Mouse (Mus musculus) CH12.LX (cell line): ENCODE results near the gene Pcsk6. TPM values are rescaled to one million over a fixed set of nuclear protein-coding genes. Genes with fewer than 3 reads are reported as not detected.

Experiments
- DNase-seq: peaks from one replicate; pipeline ENCODE4 v3.0.0-alpha.2; 2013; ENCODE audit errors: extremely low read depth
- H3K27ac ChIP-seq: 2 replicates; pipeline ENCODE4 v1.5.1; 2012; ENCODE audit warnings: low read depth, mild to moderate bottlenecking, control low read depth, moderate library complexity; ENCODE audit not compliant: insufficient read depth
- H3K27me3 ChIP-seq: replicated peaks from 2 replicates; pipeline ENCODE3; 2012; ENCODE audit warnings: inconsistent platforms
- H3K36me3 ChIP-seq, 2 experiments: replicated peaks in 1 of 2; 2 replicates each; pipeline versions ENCODE3 to v1.6.1; 2012; ENCODE audit warnings: inconsistent platforms in 1 of 2, low read length in 1 of 2, mild to moderate bottlenecking in 1 of 2, mixed read lengths in 1 of 2, moderate library complexity in 1 of 2; ENCODE audit not compliant: control insufficient read depth in 1 of 2, insufficient read depth in 1 of 2
- H3K4me1 ChIP-seq, 2 experiments: 2 replicates each; pipeline ENCODE4 v1.6.1; 2012; ENCODE audit warnings: inconsistent platforms in 1 of 2, moderate library complexity in 1 of 2; ENCODE audit not compliant: insufficient read depth in 2 of 2, control insufficient read depth in 1 of 2
- H3K4me2 ChIP-seq: 2 replicates; pipeline ENCODE4 v1.6.1; 2012; ENCODE audit warnings: low read depth, mild to moderate bottlenecking, control low read depth; ENCODE audit not compliant: poor library complexity, insufficient read depth, severe bottlenecking
- H3K4me3 ChIP-seq, 3 experiments: fragments of 150-350 bp in 1 of 3; sonication (generic) in 1 of 3; replicated peaks in 1 of 3; 2 replicates each; pipeline versions ENCODE3 to v1.5.1; 2011 to 2012; ENCODE audit warnings: low read depth in 2 of 3, low read length in 2 of 3, mild to moderate bottlenecking in 2 of 3, moderate library complexity in 2 of 3, control low read depth in 1 of 3, improper control_type of control experiment in 1 of 3, inconsistent platforms in 1 of 3, mixed read lengths in 1 of 3; ENCODE audit not compliant: poor library complexity in 1 of 3
- H3K79me2 ChIP-seq: replicated peaks from 2 replicates; pipeline ENCODE4 v1.6.1; 2012; ENCODE audit warnings: mild to moderate bottlenecking, moderate library complexity; ENCODE audit not compliant: control insufficient read depth, poor library complexity, insufficient read depth, severe bottlenecking; ENCODE audit errors: extremely low read depth
- H3K9ac ChIP-seq: 2 replicates; pipeline ENCODE4 v1.6.1; 2012; ENCODE audit warnings: low read depth, mild to moderate bottlenecking, control low read depth, moderate library complexity; ENCODE audit not compliant: insufficient read depth
- H3K9me3 ChIP-seq: replicated peaks from 2 replicates; pipeline ENCODE3; 2012; ENCODE audit warnings: low read length, inconsistent platforms, mixed read lengths
- BHLHE40 ChIP-seq: IDR thresholded peaks from 2 replicates; pipeline ENCODE4 v1.6.1; 2011; ENCODE audit warnings: mild to moderate bottlenecking, low read depth, low read length, improper control_type of control experiment
- CHD1 ChIP-seq: IDR thresholded peaks from 2 replicates; pipeline ENCODE4 v1.6.1; 2012; ENCODE audit warnings: low read depth, low read length, improper control_type of control experiment, inconsistent platforms
- CHD2 ChIP-seq: IDR thresholded peaks from 2 replicates; pipeline ENCODE4 v1.6.1; 2011; ENCODE audit warnings: low read length, improper control_type of control experiment
- E2F4 ChIP-seq: IDR thresholded peaks from 2 replicates; pipeline ENCODE4 v1.6.1; 2011; ENCODE audit warnings: low read depth, low read length, improper control_type of control experiment; ENCODE audit not compliant: insufficient replicate concordance
- ELF1 ChIP-seq: IDR thresholded peaks from 2 replicates; pipeline ENCODE4 v1.6.1; 2014; ENCODE audit warnings: low read depth, mild to moderate bottlenecking, inconsistent platforms, low read length, improper control_type of control experiment
- IRF4 ChIP-seq: IDR thresholded peaks from 2 replicates; pipeline ENCODE4 v1.6.1; 2014; ENCODE audit warnings: low read depth, mild to moderate bottlenecking, inconsistent platforms, low read length, improper control_type of control experiment
- JUN ChIP-seq: IDR thresholded peaks from 2 replicates; pipeline ENCODE4 v1.6.1; 2011; ENCODE audit warnings: low read depth, mild to moderate bottlenecking, low read length, improper control_type of control experiment, moderate library complexity; ENCODE audit not compliant: insufficient read depth
- JUND ChIP-seq: conservative IDR thresholded peaks from 2 replicates; pipeline ENCODE4 v1.6.1; 2011; ENCODE audit warnings: low read depth, low read length, improper control_type of control experiment
- MAZ ChIP-seq: IDR thresholded peaks from 2 replicates; pipeline ENCODE4 v1.6.1; 2012; ENCODE audit warnings: low read depth, mild to moderate bottlenecking, inconsistent platforms, low read length, improper control_type of control experiment, moderate library complexity
- MEF2A ChIP-seq: IDR thresholded peaks from 2 replicates; pipeline ENCODE4 v1.6.1; 2014; ENCODE audit warnings: low read depth, mild to moderate bottlenecking, inconsistent platforms, low read length, improper control_type of control experiment, borderline replicate concordance
- POLR2AphosphoS2 ChIP-seq: IDR thresholded peaks from 2 replicates; pipeline ENCODE4 v1.6.1; 2011; ENCODE audit warnings: low read depth, low read length, improper control_type of control experiment
- RCOR1 ChIP-seq: conservative IDR thresholded peaks from 2 replicates; pipeline ENCODE4 v1.6.1; 2012; ENCODE audit warnings: low read depth, mild to moderate bottlenecking, inconsistent platforms, low read length, improper control_type of control experiment
- SMC3 ChIP-seq: IDR thresholded peaks from 2 replicates; pipeline ENCODE4 v1.6.1; 2011; ENCODE audit warnings: low read depth, low read length, improper control_type of control experiment
- UBTF ChIP-seq: IDR thresholded peaks from 2 replicates; pipeline ENCODE4 v1.6.1; 2012; ENCODE audit warnings: low read depth, mild to moderate bottlenecking, inconsistent platforms, low read length, improper control_type of control experiment, moderate library complexity
- ZC3H11A ChIP-seq: IDR thresholded peaks from 2 replicates; pipeline ENCODE4 v1.6.1; 2012; ENCODE audit warnings: low read depth, mild to moderate bottlenecking, inconsistent platforms, low read length, improper control_type of control experiment
- dilution Hi-C: fragments of 300-500 bp; cut with MboI; formaldehyde crosslinking; loops from 2 replicates; pipeline ENCODE4 v1.14.3; 2020; ENCODE audit warnings: low sequenced_read_pairs; ENCODE audit not compliant: extremely low pct_unique_long_range_greater_than_20kb, extremely low pct_ligation_motif_present
- in situ Hi-C: fragments of 300-500 bp; cut with MboI; formaldehyde crosslinking; loops from 3 replicates; pipeline ENCODE4 v1.14.3; 2019; ENCODE audit warnings: low sequenced_read_pairs, low pct_ligation_motif_present, low pct_unique_long_range_greater_than_20kb, mixed read lengths
- polyA plus RNA-seq: library from polyadenylated mRNA; unstranded; fragments of >175 nt; gene quantifications from 2 replicates; pipeline ENCODE4 v1.2.1, GENCODE M21; 2012; ENCODE audit warnings: low read depth; ENCODE audit not compliant: insufficient read length
- total RNA-seq, 2 experiments: library from RNA; depleted of rRNA; stranded (reverse); fragments of 300-350 nt in 1 of 2; fragments of >200 nt in 1 of 2; gene quantifications; 2 replicates each; pipeline ENCODE4 v1.2.3; 2012 to 2014

Pcsk6 gene
- total and polyA plus RNA-seq, 3 experiments: not detected

DNA sequence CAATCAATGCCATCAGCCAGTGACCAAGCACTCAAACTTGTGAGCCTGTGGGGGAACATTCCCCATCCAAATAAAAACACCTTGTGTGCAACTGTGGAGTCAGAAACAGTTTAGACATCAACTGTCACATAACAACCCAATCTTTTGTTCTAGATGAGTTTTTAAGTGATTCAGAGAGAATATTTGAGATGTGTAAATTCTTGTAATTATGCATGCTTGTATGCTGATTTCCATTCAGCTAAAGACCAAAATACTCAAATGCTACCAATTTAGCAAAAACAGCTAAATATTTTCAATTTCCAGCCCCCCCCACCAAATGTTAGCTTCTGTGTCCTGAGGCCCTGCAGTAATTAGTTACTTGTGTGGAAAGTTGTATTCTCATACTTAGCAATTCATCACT, 102.9 kb downstream of the Pcsk6 start:
- in situ Hi-C loops: no loop called here
- Histone ChIP-seq H3K4me2 (no peak overlapping the region), H3K9ac (no peak overlapping the region), H3K9me3 (no peaks in the 10 kb centered on the region), H3K27me3 (peaks cover 76% of the 10 kb centered on the region), H3K4me3 (no peak overlapping the region), H3K4me1 (no peaks in the 10 kb centered on the region; a peak in 1 of 4 replicates), H3K79me2 (no peaks in the 10 kb centered on the region), H3K36me3 (no peaks in the 10 kb centered on the region), H3K27ac (no peak overlapping the region)
- no peak for DNase-seq
- TF ChIP-seq JUND (no peak), ELF1 (no peak), MEF2A (no peak), RCOR1 (no peak), POLR2AphosphoS2 (no peak), JUN (no peak), SMC3 (no peak), MAZ (no peak), CHD2 (no peak), E2F4 (no peak), ZC3H11A (no peak), UBTF (no peak), CHD1 (no peak), IRF4 (no peak)
- dilution Hi-C loops: no loop called here

DNA sequence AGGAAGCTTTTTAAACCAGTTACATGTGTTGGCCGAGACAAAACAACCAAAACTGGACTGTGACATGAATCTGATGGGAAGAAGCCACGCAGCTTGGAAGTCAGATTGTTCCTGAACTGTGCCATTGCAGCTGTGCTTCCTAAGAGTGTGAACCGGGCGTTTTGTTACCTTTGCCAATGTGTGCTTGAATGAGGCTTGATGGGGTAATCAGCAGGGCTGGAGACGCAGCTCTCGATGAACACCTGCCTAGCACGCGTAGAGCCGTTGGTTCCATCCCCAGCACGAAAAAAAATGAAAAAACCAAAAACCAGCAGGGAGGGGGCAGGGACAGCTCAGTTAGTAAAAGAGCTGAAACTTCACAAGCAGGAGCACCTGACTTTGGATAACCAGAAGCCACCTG, 109.8 kb downstream of the Pcsk6 start:
- dilution Hi-C loops: no loop called here
- H3K36me3 ChIP-seq: no peaks in the 10 kb centered on the region
- no peaks in the 10 kb centered on the region for H3K79me2 ChIP-seq
- no peaks in the 10 kb centered on the region; a peak in 1 of 4 replicates for H3K4me1 ChIP-seq
- H3K4me2 ChIP-seq: no peak overlapping the region
- TF ChIP-seq MEF2A (no peak), BHLHE40 (0 out of 2 replicates have a peak, but pooled peaks have one; percentile 23)
- TF ChIP-seq, all 38 proteins: peak for 1
- in situ Hi-C loops: no loop called here
- Histone ChIP-seq H3K27ac (no peak overlapping the region), H3K27me3 (peaks cover 78% of the 10 kb centered on the region), H3K9ac (no peak overlapping the region), H3K4me3 (no peak overlapping the region), H3K9me3 (no peaks in the 10 kb centered on the region)
- DNase-seq: no peak
